Mouse (Mus musculus): ENCODE results near the gene Zbtb8a. TPM values are rescaled to one million over a fixed set of nuclear protein-coding genes. Genes with fewer than 3 reads are reported as not detected.
A peak's percentile ranks its signal among the peaks of the same experiment; 100 is the strongest.

Zbtb8a gene
- total RNA-seq, 1 experiment from 2014 or later, result 12.2 TPM

DNA sequence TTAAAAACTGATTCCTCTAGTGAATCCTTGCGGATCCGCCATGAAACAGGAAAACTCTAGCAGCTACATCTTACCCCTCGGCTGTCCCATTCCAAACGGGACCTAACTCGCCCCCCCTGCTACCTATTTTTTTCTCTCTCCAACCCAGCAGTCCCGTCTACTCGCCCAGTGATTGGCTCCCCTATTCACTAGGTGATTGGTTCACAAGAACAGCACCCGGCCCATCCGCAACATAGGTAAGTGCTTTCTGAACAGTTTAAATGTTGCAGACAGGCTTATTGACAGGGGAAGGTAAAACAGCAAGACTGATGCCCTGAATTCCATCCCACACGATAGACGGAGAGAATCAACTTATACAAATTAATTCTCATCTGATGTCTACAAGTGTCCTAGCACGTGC is 24.7 kb downstream of the Zbtb8a start:
- no peak for ATAC-seq (replicated peaks in 1 of 2; ENCODE audit: insufficient read depth in 1 of 2, low FRiP score in 2 of 2, low TSS enrichment in 1 of 2, low read depth in 1 of 2, poor library complexity in 2 of 2, severe bottlenecking in 2 of 2)

DNA sequence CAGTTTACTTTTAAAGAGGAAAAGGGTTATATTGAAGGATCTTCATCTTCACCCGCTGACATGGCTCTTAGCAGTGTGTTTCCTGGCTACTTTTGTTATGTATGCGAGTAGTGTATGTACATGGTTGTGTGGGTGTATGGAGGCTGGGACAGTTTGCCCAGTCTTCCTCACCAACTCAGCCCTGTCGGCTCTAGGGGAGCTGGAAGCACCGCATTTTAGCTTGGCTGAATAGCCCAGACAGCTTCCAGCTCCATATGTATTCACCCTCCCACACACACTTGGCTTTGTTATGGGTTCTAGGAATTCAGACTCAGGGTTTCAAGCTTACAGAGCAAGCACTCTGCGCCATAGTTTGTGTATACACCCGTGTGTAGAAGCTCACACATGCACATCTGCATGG is 26.8 kb downstream of the Zbtb8a start:
- no peak for ATAC-seq (replicated peaks in 1 of 2; ENCODE audit: insufficient read depth in 1 of 2, low FRiP score in 2 of 2, low TSS enrichment in 1 of 2, low read depth in 1 of 2, poor library complexity in 2 of 2, severe bottlenecking in 2 of 2)

DNA sequence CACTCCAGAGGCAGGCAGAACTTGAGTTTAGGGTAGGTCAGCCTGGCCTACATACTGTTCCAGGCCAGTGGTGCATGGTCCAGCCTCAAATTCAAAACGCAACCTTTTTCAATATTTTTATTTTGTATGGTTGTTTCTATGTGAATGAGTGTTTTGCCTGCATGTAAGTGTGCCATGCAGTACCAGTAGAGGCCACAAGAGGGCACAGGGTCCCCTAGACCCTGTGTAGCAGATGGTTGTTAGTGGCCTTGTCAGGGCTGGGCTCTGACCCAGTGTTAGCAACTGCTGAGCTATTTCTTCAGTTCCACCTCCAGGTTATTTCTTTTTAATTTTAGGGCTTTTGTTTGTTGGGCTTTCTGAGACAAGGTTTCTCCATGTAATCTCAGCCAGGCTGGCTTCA is 27.3 kb downstream of the Zbtb8a start:
- ATAC-seq (replicated peaks in 1 of 2; ENCODE audit: insufficient read depth in 1 of 2, low FRiP score in 2 of 2, low TSS enrichment in 1 of 2, low read depth in 1 of 2, poor library complexity in 2 of 2, severe bottlenecking in 2 of 2), result peak; percentile 83 to 93

DNA sequence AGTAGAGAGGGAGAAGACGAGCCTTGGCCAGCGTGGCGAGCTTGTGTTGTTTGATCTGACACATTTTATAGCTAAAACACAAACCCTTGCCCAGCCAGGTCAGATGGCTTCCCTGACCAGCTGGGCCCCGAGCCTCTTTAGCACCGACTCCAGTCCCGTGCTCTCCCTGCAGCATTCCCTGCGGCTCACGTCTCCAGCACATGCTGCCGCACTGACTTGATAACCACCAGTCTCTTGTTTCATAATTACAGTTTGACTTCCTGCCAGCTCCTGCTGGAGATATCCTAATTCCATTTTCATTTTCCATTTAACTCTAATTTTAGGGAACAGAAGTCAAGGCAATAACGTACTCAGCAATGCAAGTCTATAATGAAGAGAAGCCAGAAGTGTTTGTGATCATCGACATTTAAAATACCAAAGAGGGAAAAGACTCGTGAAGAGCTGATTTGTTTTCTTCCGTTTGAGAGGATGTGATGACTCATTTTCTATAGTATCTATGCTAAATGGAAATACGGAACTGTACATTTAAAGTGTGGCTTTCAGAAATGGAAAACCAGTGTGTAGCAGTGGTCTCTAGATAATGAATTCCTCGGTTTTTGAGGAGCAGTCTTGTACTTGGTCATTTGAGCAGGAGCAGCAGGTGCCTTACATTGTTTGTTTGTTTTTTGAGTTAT is 31.3 kb downstream of the Zbtb8a start:
- no peak for ATAC-seq (replicated peaks in 1 of 2; ENCODE audit: insufficient read depth in 1 of 2, low FRiP score in 2 of 2, low TSS enrichment in 1 of 2, low read depth in 1 of 2, poor library complexity in 2 of 2, severe bottlenecking in 2 of 2)

GRCm38 (mm10) chr4:129342705-129343104 is 35.2 kb downstream of the Zbtb8a start:
- no peak for ATAC-seq (replicated peaks in 1 of 2; ENCODE audit: insufficient read depth in 1 of 2, low FRiP score in 2 of 2, low TSS enrichment in 1 of 2, low read depth in 1 of 2, poor library complexity in 2 of 2, severe bottlenecking in 2 of 2)

- no peak for ATAC-seq (replicated peaks in 1 of 2; ENCODE audit: insufficient read depth in 1 of 2, low FRiP score in 2 of 2, low TSS enrichment in 1 of 2, low read depth in 1 of 2, poor library complexity in 2 of 2, severe bottlenecking in 2 of 2)
Observed at GRCm38 (mm10) chr4:129341888-129342287, 36.0 kb downstream of the Zbtb8a start.

GRCm38 (mm10) chr4:129339743-129340142 is 38.2 kb downstream of the Zbtb8a start:
- no peak for ATAC-seq (replicated peaks in 1 of 2; ENCODE audit: insufficient read depth in 1 of 2, low FRiP score in 2 of 2, low TSS enrichment in 1 of 2, low read depth in 1 of 2, poor library complexity in 2 of 2, severe bottlenecking in 2 of 2)

DNA sequence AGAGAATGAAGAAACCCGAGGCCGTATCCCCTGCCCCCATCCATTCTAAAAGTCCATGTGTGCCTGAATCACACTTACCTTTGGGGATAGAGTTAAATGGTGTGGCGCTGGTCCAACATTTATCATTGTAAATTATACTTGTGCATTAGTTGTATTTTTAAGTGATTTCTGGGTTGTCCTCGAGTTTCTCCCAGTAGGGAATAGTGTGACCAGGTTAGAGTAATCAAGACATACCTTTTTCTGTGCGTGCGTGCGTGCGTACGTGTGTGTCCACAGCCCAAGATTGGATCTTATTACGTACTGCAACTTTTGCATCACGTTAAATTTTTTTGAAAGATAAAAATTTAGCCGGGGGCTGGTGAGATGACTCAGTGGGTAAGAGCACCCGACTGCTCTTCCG is 41.6 kb downstream of the Zbtb8a start:
- no peak for ATAC-seq (replicated peaks in 1 of 2; ENCODE audit: insufficient read depth in 1 of 2, low FRiP score in 2 of 2, low TSS enrichment in 1 of 2, low read depth in 1 of 2, poor library complexity in 2 of 2, severe bottlenecking in 2 of 2)

- peak; percentile 89 to 94 for ATAC-seq (replicated peaks in 1 of 2; ENCODE audit: insufficient read depth in 1 of 2, low FRiP score in 2 of 2, low TSS enrichment in 1 of 2, low read depth in 1 of 2, poor library complexity in 2 of 2, severe bottlenecking in 2 of 2)
Observed at GRCm38 (mm10) chr4:129335216-129336074, 42.5 kb downstream of the Zbtb8a start, which contains the start of the genes Rbbp4 and Zbtb8os. TSS of gene Rbbp4 (minus strand) at chr4:129335370. TSS of gene Zbtb8os (plus strand) at chr4:129335695.

DNA sequence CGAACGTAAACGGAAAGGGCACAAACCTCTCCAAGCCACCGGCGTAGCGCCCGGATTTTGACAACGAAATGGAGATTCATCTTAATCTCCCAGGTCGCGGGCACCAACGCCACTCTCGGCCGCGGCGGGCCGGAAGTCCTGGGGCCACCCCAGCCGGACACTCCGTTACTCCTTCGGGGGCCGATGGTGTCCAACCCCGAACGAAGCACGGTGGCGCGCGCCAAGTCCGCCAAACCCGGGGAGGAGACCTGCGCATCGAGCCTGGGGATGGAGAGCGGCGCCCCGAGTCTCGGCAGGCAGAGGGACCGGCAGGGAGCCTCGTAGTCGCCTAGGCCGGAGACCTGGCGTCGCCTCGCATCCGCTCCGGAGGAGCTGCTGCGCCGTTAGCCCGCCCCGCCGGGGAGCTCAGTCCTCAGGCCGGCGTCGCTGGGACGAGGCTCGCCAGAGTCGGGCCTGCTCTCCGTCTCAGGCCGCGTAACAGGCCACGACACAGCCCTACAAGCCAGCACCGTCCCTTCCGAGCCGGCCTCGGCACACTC is 43.2 kb downstream of the Zbtb8a start:
- no peak for ATAC-seq (replicated peaks in 1 of 2; ENCODE audit: insufficient read depth in 1 of 2, low FRiP score in 2 of 2, low TSS enrichment in 1 of 2, low read depth in 1 of 2, poor library complexity in 2 of 2, severe bottlenecking in 2 of 2)

DNA sequence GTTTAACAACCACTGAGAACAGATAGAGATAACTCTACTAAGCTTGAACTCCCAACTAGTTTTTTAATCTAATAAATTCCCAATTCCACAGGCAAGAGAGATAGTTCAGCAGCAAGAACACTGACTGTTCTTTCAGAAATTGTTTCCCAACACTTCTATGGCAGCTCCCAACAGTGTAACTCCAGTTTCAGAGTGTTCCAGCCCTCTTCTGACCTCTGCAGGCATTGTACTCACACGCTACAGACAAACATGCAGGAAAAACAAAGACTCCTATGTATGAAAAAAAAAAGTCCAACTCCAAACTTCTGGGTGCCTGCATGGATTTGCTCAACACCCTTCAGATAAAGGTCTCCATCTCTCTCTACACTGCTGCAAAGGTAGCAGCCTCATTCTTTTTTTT is 45.1 kb downstream of the Zbtb8a start:
- ATAC-seq (replicated peaks in 1 of 2; ENCODE audit: insufficient read depth in 1 of 2, low FRiP score in 2 of 2, low TSS enrichment in 1 of 2, low read depth in 1 of 2, poor library complexity in 2 of 2, severe bottlenecking in 2 of 2), result no peak

DNA sequence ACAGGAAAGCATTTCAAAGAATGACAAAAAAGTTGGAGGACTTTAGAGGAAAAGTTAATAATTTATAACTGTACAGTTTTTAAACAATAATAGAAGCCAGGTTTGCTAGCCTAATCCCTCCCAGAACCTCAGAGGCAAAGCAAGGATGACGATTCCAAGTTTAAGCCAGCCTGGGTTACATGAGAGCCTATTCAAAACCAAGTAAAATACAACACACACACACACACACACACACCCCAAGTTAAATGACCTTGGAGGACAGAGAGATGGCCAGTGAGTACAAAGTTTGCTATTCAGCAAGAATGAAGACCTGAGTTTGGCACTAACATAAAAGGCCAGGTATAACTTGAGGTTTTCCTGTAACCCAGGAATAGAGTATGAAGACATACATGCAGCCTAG is 51.7 kb downstream of the Zbtb8a start:
- no peak for ATAC-seq (replicated peaks in 1 of 2; ENCODE audit: insufficient read depth in 1 of 2, low FRiP score in 2 of 2, low TSS enrichment in 1 of 2, low read depth in 1 of 2, poor library complexity in 2 of 2, severe bottlenecking in 2 of 2)

DNA sequence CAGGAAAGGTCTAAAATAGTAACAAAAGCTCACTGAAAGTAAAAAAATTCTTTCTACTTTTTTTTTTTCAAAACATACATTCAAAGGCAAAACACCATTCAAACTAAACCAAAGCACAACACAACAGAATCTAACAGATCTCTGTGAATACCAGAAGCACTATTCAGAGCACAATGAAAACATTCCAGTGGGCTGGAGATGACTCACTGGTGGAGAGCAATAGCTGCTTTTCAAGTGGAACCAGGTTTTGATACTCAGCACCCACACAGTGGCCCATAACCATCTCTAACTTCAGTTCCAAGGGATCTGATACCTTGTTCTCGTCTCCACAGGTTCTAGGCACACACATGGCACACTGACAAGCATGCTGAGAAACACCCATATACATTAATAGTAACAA is 53.2 kb downstream of the Zbtb8a start:
- no peak for ATAC-seq (replicated peaks in 1 of 2; ENCODE audit: insufficient read depth in 1 of 2, low FRiP score in 2 of 2, low TSS enrichment in 1 of 2, low read depth in 1 of 2, poor library complexity in 2 of 2, severe bottlenecking in 2 of 2)

DNA sequence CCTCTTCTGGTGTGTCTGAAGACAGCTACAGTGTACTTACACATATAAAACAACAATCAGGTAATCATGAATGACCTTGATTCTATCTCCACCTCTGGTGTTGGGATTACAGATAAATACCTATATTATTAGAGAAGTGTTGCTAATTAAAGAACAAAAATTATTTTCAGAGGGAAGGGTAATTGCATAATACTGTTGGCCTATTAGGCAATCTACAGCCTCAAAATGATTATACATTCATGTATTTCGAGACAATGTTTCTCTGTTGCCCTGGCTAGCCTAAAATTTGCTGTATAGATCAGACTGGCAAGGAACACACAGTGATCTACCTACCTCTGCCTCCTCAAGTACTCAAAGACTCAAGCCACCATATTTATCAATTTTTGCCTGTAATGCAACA is 54.4 kb downstream of the Zbtb8a start:
- ATAC-seq (replicated peaks in 1 of 2; ENCODE audit: insufficient read depth in 1 of 2, low FRiP score in 2 of 2, low TSS enrichment in 1 of 2, low read depth in 1 of 2, poor library complexity in 2 of 2, severe bottlenecking in 2 of 2), result no peak

- ATAC-seq (replicated peaks in 1 of 2; ENCODE audit: insufficient read depth in 1 of 2, low FRiP score in 2 of 2, low TSS enrichment in 1 of 2, low read depth in 1 of 2, poor library complexity in 2 of 2, severe bottlenecking in 2 of 2), result no peak
Observed at GRCm38 (mm10) chr4:129322042-129322441, 55.9 kb downstream of the Zbtb8a start.

DNA sequence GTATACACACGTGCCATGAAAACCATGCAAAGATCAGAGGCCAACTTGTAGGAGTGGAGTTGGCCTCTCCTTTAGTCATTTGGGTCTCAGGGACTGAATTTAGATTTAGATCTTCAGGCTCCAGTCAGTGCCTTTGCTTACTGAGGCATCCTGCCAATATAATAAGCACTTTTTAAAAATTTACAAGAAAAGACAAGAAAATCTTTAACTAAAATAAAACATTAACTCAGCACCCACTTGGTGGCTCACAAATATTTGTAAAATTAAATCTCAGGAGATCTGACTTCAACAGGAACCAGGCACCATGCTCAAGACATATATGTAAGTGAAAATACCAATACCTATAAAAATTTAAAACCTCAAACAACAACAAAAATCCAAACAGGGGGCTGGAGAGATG is 57.0 kb downstream of the Zbtb8a start:
- ATAC-seq (replicated peaks in 1 of 2; ENCODE audit: insufficient read depth in 1 of 2, low FRiP score in 2 of 2, low TSS enrichment in 1 of 2, low read depth in 1 of 2, poor library complexity in 2 of 2, severe bottlenecking in 2 of 2), result no peak

- no peak for ATAC-seq (replicated peaks in 1 of 2; ENCODE audit: insufficient read depth in 1 of 2, low FRiP score in 2 of 2, low TSS enrichment in 1 of 2, low read depth in 1 of 2, poor library complexity in 2 of 2, severe bottlenecking in 2 of 2)
Observed at GRCm38 (mm10) chr4:129313886-129314285, 64.0 kb downstream of the Zbtb8a start.

DNA sequence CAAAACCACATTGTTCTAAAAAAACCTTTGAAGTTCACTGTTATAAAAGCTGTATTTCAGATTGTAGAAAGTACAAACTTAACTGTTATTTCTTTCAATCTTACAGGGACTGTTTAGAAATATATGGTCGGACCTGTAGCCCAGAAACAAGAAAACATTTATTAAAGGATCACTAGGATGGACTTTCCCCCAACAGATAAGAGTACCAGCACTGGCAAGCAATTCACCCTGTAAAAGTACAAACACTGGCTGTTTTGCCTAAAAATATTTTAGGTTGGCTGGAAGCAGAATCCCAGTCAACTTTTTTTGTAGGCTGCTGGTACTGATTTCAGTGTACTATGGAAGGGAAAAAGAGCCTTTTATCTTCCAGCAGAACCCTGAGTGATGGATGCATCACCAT is 70.0 kb downstream of the Zbtb8a start:
- ATAC-seq (replicated peaks in 1 of 2; ENCODE audit: insufficient read depth in 1 of 2, low FRiP score in 2 of 2, low TSS enrichment in 1 of 2, low read depth in 1 of 2, poor library complexity in 2 of 2, severe bottlenecking in 2 of 2), result no peak

All from hematopoietic stem cell, adult 5-6 weeks (primary cell).